ENCODE assay signal across 11 mouse cellular contexts in the genomic region with DNA sequence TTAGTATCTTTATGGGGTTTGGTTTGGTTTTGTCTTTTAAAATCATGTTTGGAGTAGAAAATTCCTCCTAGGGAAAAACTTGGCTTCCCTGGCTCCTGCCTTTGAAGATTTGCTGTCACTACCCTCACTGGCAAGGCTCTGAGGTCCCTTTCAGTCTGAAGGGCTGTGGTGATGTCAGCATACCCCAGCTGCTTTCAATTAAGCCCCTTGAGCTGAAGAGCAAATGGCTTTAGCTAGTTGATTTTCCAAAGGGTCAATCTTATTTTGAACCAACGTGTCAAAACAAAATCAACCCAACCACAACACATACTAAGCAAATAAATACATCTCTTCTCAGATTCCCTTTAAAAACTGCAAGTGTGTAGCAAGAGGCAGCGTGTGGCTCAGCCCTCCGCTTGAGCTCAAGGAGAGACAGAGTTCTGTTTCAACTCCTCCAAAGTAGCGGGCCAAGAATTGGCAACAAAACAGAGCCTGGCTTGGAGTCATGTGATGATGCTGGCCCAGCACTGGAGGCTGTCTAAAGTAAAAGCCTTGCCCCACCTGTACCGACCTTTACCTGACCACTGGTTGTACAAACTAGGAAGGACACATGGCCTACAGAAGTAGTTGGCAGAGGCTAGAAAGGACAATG. TPM values are rescaled to one million over a fixed set of nuclear protein-coding genes. Genes with fewer than 3 reads are reported as not detected.
DNase-seq lines count a peak whose midpoint lies in the region; ATAC-seq and TF ChIP-seq lines count a peak whose summit lies in the region.
"Had no signal": no experiment of that assay in that cellular context is flagged by ENCODE, and none has a peak within 500 bp of the region (broad histone marks: within the 10 kb centered on the region; RNA-seq: fewer than 3 reads in every experiment).

No protein-coding gene starts in this region.

- no peaks in the 10 kb centered on the region for H3K36me3 ChIP-seq in intestine, embryonic 15.5 days
- no peaks in the 10 kb centered on the region for H3K36me3 ChIP-seq in intestine, postnatal 0 days (ENCODE audit: control insufficient read depth, insufficient read depth)
- no peaks in the 10 kb centered on the region for H3K36me3 ChIP-seq in embryonic facial prominence, embryonic 14.5 days (ENCODE audit: control insufficient read depth, insufficient read depth, low read length)

- H3K27ac ChIP-seq in intestine, embryonic 15.5 days: peak overlapping the region; percentile 36; the same call in 1 of the 2 replicates
- H3K27ac ChIP-seq in intestine, postnatal 0 days (ENCODE audit: low read depth, low read length): no peak overlapping the region
- peak overlapping the region; percentile 64 for H3K27ac ChIP-seq in embryonic facial prominence, embryonic 14.5 days (replicated peaks; ENCODE audit: low read depth, low read length)

- no peak for ATAC-seq in intestine, embryonic 15.5 days
- no peak for ATAC-seq in intestine, postnatal 0 days
- ATAC-seq in embryonic facial prominence, embryonic 14.5 days (ENCODE audit: low read depth): no peak; the same call in 1 of the 2 replicates

- TF ChIP-seq CTCF in intestine, postnatal 0 days (IDR thresholded peaks at IDR 0.05; ENCODE audit: low read depth): no peak

- no peak overlapping the region for H3K4me2 ChIP-seq in intestine, embryonic 15.5 days (replicated peaks)
- H3K4me2 ChIP-seq in intestine, postnatal 0 days (replicated peaks; ENCODE audit: low read depth): no peak overlapping the region
- no peak overlapping the region for H3K4me2 ChIP-seq in embryonic facial prominence, embryonic 14.5 days (ENCODE audit: low read depth, low read length)

- no peaks in the 10 kb centered on the region for H3K27me3 ChIP-seq in intestine, embryonic 15.5 days (replicated peaks)
- H3K27me3 ChIP-seq in intestine, postnatal 0 days (replicated peaks; ENCODE audit: control insufficient read depth, insufficient read depth, low read length): no peaks in the 10 kb centered on the region
- H3K27me3 ChIP-seq in embryonic facial prominence, embryonic 14.5 days (replicated peaks; ENCODE audit: control insufficient read depth, insufficient read depth, low read length): no peaks in the 10 kb centered on the region

- H3K9me3 ChIP-seq in intestine, embryonic 15.5 days: no peaks in the 10 kb centered on the region
- no peaks in the 10 kb centered on the region for H3K9me3 ChIP-seq in intestine, postnatal 0 days (ENCODE audit: control insufficient read depth)
- H3K9me3 ChIP-seq in embryonic facial prominence, embryonic 14.5 days (ENCODE audit: control insufficient read depth, low read length): no peaks in the 10 kb centered on the region

- WGBS in intestine, embryonic 15.5 days: 49% methylated on average over 5 of the region's 5 CpGs
- 57% methylated on average over 5 of the region's 5 CpGs for WGBS in intestine, postnatal 0 days
- WGBS in embryonic facial prominence, embryonic 14.5 days: 19% methylated on average over 5 of the region's 5 CpGs

- H3K4me1 ChIP-seq in intestine, embryonic 15.5 days (replicated peaks): peaks cover 55% of the 10 kb centered on the region
- H3K4me1 ChIP-seq in intestine, postnatal 0 days (replicated peaks; ENCODE audit: control insufficient read depth, insufficient read depth, low read length): peaks cover 7% of the 10 kb centered on the region; the same call in 1 of the 2 replicates
- peaks cover 30% of the 10 kb centered on the region for H3K4me1 ChIP-seq in embryonic facial prominence, embryonic 14.5 days (ENCODE audit: control insufficient read depth, insufficient read depth, low read length)

- DNase-seq in adrenal gland, postnatal 14 days: peak; percentile 68
- no peak for DNase-seq in adrenal gland, postnatal 4 days (ENCODE audit: low spot score in 2 of 2)
- peak; percentile 71 for DNase-seq in 3T3-L1 (ENCODE audit: low read depth, low spot score)
- DNase-seq in embryonic facial prominence, embryonic 14.5 days (ENCODE audit: low spot score): peak; percentile 89
- no peak for DNase-seq in urinary bladder, postnatal 36 days (ENCODE audit: low spot score in 2 of 2)
- no peak for DNase-seq in spleen, adult 12 weeks (ENCODE audit: low spot score)
- DNase-seq: cerebellum, postnatal 36 days; gastrocnemius, postnatal 36 days; right cerebral cortex, postnatal 25 days had no signal

- H3K4me3 ChIP-seq in intestine, embryonic 15.5 days (replicated peaks): no peak overlapping the region
- no peak overlapping the region for H3K4me3 ChIP-seq in intestine, postnatal 0 days (ENCODE audit: low read depth, low read length)
- H3K4me3 ChIP-seq in embryonic facial prominence, embryonic 14.5 days (ENCODE audit: low read depth, low read length): no peak overlapping the region

- no peak overlapping the region for H3K9ac ChIP-seq in intestine, embryonic 15.5 days
- H3K9ac ChIP-seq in intestine, postnatal 0 days (ENCODE audit: low read depth, low read length): no peak overlapping the region
- H3K9ac ChIP-seq in embryonic facial prominence, embryonic 14.5 days (ENCODE audit: low read depth, low read length): no peak overlapping the region

RNA-seq across cellular contexts. Expression of a gene that starts 17.3 kb away (rescaled TPM):
- total RNA-seq in adrenal gland, postnatal 14 days (2021): 95.6 and 106 TPM in 2 replicates
- total RNA-seq in adrenal gland, postnatal 4 days (2021): 100 to 1,000 TPM; 124 to 136 TPM
- 114 and 120 TPM in 2 replicates for polyA plus RNA-seq in intestine, embryonic 15.5 days (2015; fragmentation: Nextera tagmentation; extraction: Ambion mirVana)
- 33.9 and 42.2 TPM in 2 replicates for polyA plus RNA-seq in intestine, postnatal 0 days (2015; fragmentation: Nextera tagmentation; extraction: Ambion mirVana)
- 64.9 and 65.2 TPM in 2 replicates for polyA plus RNA-seq in embryonic facial prominence, embryonic 14.5 days (2014; fragmentation: Nextera tagmentation; extraction: Ambion mirVana)

Comparison
In these comparisons a context has a peak if more than half of its experiments do, and no peak if none do; other contexts are left out.
1. DNase-seq: peak in adrenal gland, postnatal 14 days (single experiment), 3T3-L1 (single experiment) and embryonic facial prominence, embryonic 14.5 days (single experiment); none in adrenal gland, postnatal 4 days (0 of 2), urinary bladder, postnatal 36 days (0 of 2) and spleen, adult 12 weeks (single experiment).